Mouse (Mus musculus): ENCODE data around the gene Sqstm1.

- TF ChIP-seq CTCF (IDR thresholded peaks at IDR 0.05; ENCODE audit: control insufficient read depth, insufficient read depth, insufficient replicate concordance, low read depth, low read length) (peak; percentile 50; the same call in 1 of the 2 replicates), POLR2A (IDR thresholded peaks at IDR 0.05; ENCODE audit: control insufficient read depth, low read depth, low read length) (no peak)
These were observed 23.4 kb upstream of the Sqstm1 start for GRCm38 (mm10) chr11:50233993-50234392.

All from testis, adult 2 months (tissue).